Mouse (Mus musculus): ENCODE data around the gene Ell.

DNA sequence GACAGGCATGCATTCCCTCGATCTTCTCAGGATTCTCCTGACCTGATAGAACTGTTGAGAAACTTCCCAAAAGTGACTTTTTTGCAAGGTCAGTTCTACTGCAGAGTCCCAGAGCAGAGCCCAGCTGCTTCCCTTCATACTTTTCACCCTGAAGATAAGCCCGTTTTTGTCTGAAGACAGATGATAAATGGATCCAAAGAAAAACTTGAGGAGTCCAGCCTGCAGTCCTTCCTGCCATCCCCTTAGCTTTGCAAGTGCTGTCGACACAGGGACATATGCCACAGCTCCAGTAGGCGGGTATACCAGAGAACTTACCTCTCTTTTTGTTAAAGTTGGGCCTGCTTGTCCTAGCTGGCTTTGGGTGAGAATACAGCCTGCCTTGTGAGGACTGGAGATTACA is 22.1 kb downstream of the Ell start:
- TF ChIP-seq POLR2A (IDR thresholded peaks at IDR 0.05; ENCODE audit: low read depth, low read length) (no peak), CTCF (IDR thresholded peaks at IDR 0.05; ENCODE audit: borderline replicate concordance, insufficient read depth, low read length) (no peak)

All from embryonic fibroblast, embryonic 13.5 days (primary cell).